Mouse (Mus musculus) erythroblast, embryonic 14.5 days (primary cell): ENCODE data around the gene Gtf2i. TPM values are rescaled to one million over a fixed set of nuclear protein-coding genes. Genes with fewer than 3 reads are reported as not detected.

ENCODE experiments used
- H3K27me3 ChIP-seq: 2 replicates; pipeline ENCODE4 v1.6.1; 2012; ENCODE audit warnings: inconsistent platforms; ENCODE audit not compliant: control insufficient read depth
- H3K36me3 ChIP-seq: 2 replicates; pipeline ENCODE4 v1.6.1; 2012; ENCODE audit warnings: mild to moderate bottlenecking, inconsistent platforms; ENCODE audit not compliant: control insufficient read depth
- H3K4me1 ChIP-seq: 2 replicates; pipeline ENCODE4 v1.6.1; 2012; ENCODE audit warnings: inconsistent platforms; ENCODE audit not compliant: control insufficient read depth
- H3K4me3 ChIP-seq: replicated peaks from 2 replicates; pipeline ENCODE3; 2012; ENCODE audit warnings: moderate library complexity, mild to moderate bottlenecking, inconsistent platforms
- H3K9me3 ChIP-seq: 2 replicates; pipeline ENCODE4 v1.6.1; 2012; ENCODE audit warnings: low read length, inconsistent platforms, mixed read lengths; ENCODE audit not compliant: control insufficient read depth
- GATA1 ChIP-seq: IDR thresholded peaks from 2 replicates; pipeline ENCODE4 v1.6.1; 2012; ENCODE audit warnings: low read length, inconsistent platforms, mixed read lengths
- TAL1 ChIP-seq: IDR thresholded peaks from 3 replicates; pipeline ENCODE4 v1.6.1; 2012; ENCODE audit warnings: low read length, inconsistent platforms, mixed read lengths
- polyA plus RNA-seq: library from polyadenylated mRNA; stranded (reverse); fragments of >175 nt; gene quantifications from 2 replicates; pipeline ENCODE4 v1.2.3, GENCODE M21; 2012

Gene Gtf2i
- polyA plus RNA-seq, 1 experiment, result 4.4 TPM

DNA sequence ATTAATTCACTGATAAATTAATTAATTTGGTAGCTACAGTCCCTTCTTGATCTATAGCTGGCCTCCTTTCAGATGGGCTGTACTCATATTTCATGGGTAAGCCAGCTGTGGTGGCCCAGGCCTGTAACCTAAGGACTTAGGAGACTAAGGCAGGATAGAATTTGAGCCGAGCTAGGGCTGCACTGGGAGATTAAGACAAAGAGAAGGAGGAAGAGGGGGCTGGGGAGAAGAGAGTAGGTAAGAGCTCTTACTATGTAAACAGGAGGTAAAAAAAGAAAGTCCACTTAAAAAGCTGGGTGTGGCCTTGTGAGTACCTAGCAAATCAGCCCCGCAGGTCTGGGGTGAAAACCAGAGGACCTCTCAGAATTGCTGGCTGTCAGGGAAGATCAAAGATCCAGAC, 9.3 kb upstream of the Gtf2i start:
- Histone ChIP-seq H3K36me3 (no peaks in the 10 kb centered on the region), H3K4me3 (no peak overlapping the region), H3K27me3 (no peaks in the 10 kb centered on the region), H3K4me1 (peaks cover 29% of the 10 kb centered on the region), H3K9me3 (no peaks in the 10 kb centered on the region)
- TF ChIP-seq GATA1 (no peak), TAL1 (no peak)

DNA sequence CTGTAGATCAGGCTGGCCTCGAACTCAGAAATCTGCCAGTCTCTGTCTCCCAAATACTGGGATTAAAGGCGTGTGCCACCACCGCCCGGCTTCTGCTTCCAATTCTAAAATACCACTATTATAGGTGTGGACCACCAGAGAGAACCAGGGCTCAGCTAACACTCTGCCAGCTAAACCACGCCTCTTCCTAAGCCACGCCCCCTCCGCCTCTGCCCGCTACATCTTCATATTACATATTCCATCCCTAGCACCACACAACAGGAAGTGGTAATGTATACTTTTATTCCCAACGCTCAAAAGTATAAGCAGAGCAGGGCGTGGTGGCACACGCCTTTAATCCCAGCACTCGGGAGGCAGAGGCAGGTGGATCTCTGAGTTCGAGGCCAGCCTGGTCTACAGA, 8.8 kb upstream of the Gtf2i start:
- peaks cover 25% of the 10 kb centered on the region for H3K4me1 ChIP-seq
- no peaks in the 10 kb centered on the region for H3K27me3 ChIP-seq
- no peaks in the 10 kb centered on the region for H3K9me3 ChIP-seq
- no peaks in the 10 kb centered on the region for H3K36me3 ChIP-seq
- TF ChIP-seq GATA1 (no peak), TAL1 (no peak)
- no peak overlapping the region for H3K4me3 ChIP-seq

DNA sequence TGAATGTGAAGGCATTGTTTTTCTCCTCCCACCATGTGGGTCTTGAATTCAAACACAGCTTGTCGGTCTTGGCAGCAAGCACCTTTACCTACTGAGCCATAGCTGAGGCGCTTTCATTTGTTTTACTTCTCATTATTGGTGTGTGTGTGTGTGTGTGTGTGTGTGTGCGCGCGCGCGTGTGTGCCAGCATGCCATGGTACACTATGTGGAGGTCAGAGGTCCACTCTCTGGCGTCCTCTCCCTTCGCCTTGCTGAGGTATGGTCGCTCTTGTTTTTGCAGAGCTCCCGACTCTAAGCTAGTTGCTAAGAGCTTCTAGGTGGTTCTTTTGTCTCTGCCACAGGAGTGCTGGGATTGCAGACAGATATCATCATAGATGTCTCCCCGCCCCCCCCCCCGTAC, 7.8 kb upstream of the Gtf2i start:
- Histone ChIP-seq H3K4me1 (peaks cover 23% of the 10 kb centered on the region), H3K4me3 (no peak overlapping the region), H3K27me3 (no peaks in the 10 kb centered on the region), H3K9me3 (no peaks in the 10 kb centered on the region), H3K36me3 (no peaks in the 10 kb centered on the region)
- TF ChIP-seq GATA1 (no peak), TAL1 (no peak)

DNA sequence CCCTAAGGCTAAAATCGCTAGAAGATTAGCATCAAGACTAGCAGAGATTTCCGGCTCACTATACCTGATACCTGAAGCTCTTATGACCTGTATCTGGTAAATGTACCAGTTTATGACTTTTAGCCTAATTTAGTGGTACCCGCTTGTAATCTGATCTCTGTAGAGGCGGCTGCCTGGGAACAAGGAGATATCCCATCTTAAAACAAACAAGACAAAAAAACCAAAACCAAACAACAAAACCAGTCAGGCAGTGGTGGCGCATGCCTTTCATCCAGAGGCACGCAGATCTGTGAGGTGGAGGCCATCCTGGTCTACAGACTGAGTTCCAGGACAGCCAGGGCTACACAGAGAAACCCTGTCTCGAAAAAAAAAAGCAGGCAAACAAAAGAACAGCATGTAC, 7.1 kb upstream of the Gtf2i start:
- H3K27me3 ChIP-seq, result no peaks in the 10 kb centered on the region
- no peaks in the 10 kb centered on the region for H3K36me3 ChIP-seq
- H3K4me3 ChIP-seq, result no peak overlapping the region
- TF ChIP-seq GATA1, result no peak
- no peak for TF ChIP-seq TAL1
- H3K4me1 ChIP-seq, result peaks cover 20% of the 10 kb centered on the region
- no peaks in the 10 kb centered on the region for H3K9me3 ChIP-seq

DNA sequence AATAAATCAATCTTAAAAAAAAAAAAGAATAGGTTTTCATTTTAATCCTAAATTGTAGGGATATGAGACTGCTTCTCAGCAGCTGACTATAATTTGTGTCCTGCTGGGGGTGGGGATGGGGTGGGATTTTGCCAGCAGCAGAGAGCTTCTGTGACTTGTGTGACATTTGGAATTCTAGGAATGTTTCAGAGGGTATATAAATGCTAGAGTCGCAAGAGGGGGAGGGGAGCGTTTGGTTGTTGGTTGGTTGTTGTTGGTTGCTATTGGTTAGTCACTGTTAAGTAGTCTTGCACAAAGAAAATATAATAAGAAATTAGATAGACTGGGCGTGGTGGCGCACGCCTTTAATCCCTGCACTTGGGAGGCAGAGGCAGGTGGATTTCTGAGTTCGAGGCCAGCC, 4.3 kb upstream of the Gtf2i start:
- H3K27me3 ChIP-seq, result no peaks in the 10 kb centered on the region
- no peak for TF ChIP-seq GATA1
- H3K9me3 ChIP-seq, result no peaks in the 10 kb centered on the region
- H3K36me3 ChIP-seq, result no peaks in the 10 kb centered on the region
- peaks cover 27% of the 10 kb centered on the region for H3K4me1 ChIP-seq
- no peak overlapping the region for H3K4me3 ChIP-seq

DNA sequence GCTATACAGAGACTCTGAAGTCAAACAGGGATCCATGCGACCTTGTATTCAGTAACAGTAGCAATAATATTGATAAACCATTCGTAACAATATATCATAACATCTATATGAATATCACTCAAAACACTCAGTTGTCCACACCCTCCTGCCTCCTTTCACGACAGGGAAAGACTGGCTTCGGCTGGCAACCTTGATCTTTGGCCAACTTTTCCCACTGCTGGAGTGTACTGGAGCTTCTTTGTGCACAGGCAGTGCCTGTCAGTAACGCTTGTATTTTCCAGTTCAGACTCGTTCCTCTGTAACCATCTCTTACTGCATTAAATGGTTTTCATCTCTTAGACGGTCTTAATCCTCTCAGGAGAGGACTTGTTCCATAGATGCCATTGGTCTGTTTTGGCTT, 2.2 kb upstream of the Gtf2i start:
- Histone ChIP-seq H3K36me3 (peaks cover 4% of the 10 kb centered on the region), H3K4me1 (peaks cover 39% of the 10 kb centered on the region), H3K27me3 (no peaks in the 10 kb centered on the region), H3K9me3 (no peaks in the 10 kb centered on the region), H3K4me3 (no peak overlapping the region)
- TF ChIP-seq TAL1 (no peak), GATA1 (no peak)

DNA sequence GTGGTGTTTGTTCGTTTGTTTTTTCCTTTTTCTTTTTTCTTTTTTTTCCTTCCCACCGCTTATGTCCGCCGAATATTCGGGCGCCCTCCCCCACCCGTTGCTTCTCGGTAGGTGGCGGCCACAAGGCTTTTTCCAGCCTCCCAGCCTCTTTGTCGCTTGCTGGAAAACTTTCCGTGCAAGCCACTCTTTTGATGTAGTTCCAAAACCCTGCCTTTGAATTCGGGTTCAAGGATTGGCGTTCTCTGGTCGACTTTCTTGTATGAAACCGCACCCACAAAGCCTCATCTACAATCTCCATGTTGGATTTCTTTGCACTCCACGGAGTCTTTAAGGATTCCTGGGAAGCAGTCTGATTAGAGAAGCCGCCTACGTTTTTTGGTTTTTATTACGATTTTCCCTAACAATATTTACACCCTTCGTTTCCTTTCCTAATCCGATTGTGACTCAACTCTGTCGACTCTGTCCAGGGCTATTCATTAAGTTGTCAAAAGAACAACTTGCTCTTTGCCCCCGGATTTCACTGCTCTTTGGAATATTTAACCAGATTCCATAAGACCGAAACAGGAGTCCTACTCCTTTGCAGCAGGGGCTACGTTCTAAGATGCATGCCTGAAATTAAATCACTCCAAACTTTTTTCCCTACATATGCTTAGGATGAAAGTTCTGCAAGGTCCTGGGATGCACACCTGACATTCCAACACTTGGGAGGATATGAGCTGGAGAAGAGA, 1.2 kb upstream of the Gtf2i start:
- peak overlapping the region; percentile 99 for H3K4me3 ChIP-seq

DNA sequence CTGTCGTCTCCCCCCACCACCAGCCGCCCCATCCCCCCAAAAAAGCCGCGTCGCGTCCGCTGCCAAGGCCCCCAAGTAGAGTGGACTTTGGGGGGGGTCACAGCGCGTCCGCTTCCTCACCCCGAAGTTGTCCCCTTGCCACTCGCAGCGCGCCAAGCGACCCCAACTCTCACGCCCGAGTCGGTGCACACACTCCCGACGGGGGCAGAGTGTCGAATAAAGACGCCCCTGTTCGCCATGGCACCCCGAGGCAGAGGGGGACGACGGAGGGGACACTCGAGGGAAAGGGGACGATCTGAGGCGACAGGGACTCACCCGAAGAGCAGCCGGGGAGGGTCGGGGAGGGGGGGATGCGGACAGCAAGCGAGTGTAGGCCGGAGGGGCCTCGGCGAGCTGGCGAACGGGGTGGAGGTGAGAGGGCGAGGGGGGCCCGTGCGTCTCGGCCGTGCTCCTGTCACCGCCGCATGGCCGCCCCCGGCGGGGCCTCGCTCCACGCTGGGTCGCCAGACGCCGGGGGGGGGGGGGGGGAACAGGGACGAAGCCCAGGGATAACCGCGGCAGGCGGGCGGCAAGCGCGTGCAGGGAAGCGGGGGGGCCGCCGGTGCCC, 389 bp downstream of the Gtf2i start:
- no peaks in the 10 kb centered on the region for H3K9me3 ChIP-seq
- peak overlapping the region; percentile 99 for H3K4me3 ChIP-seq
- peaks cover 45% of the 10 kb centered on the region for H3K4me1 ChIP-seq
- H3K36me3 ChIP-seq, result peaks cover 29% of the 10 kb centered on the region
- TF ChIP-seq GATA1 (no peak), TAL1 (no peak)
- H3K27me3 ChIP-seq, result no peaks in the 10 kb centered on the region

More for the DNA sequence above, 1.2 kb upstream of the Gtf2i start:
- Histone ChIP-seq H3K9me3 (no peaks in the 10 kb centered on the region), H3K36me3 (peaks cover 13% of the 10 kb centered on the region), H3K27me3 (no peaks in the 10 kb centered on the region), H3K4me1 (peaks cover 45% of the 10 kb centered on the region)
- TF ChIP-seq TAL1, result no peak
- TF ChIP-seq GATA1, result no peak

DNA sequence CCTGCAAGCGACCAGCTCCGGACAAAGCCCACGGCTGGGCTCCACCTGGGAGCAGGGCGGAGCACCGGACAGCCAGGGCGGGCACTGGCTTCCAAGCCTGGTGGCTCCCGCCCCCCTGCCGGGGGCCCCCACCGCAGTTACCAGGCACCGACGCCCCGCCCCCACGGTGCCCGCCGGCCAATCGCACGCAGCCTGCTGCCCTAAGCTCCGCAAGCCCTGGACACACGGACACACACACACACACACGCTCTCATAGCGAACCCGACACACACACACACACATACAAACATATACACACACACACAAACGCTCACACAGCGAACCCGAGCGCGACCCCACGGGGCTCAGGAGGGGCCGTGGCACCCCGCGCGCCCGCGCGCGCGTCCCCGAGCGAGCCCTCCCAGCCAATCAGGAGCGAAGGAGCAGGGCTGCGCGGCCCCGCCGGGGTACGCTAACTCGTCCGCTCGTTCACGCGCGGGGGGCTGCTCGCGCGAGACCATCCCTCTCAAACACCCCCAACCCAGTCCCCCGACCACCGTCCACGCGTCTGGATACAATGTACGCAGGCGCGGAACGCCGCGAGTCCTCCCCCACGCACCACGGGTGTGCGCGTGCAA, 1.0 kb downstream of the Gtf2i start:
- Histone ChIP-seq H3K27me3 (no peaks in the 10 kb centered on the region), H3K4me1 (peaks cover 45% of the 10 kb centered on the region), H3K4me3 (peak overlapping the region; percentile 99), H3K36me3 (peaks cover 32% of the 10 kb centered on the region), H3K9me3 (no peaks in the 10 kb centered on the region)
- no peak for TF ChIP-seq TAL1
- TF ChIP-seq GATA1, result no peak
